Mouse (Mus musculus) olfactory bulb, adult 2 months (tissue): ENCODE data around the gene Lrrc51.

Experiments used
- CTCF ChIP-seq: fragments of 200-500 bp; IDR thresholded peaks from 2 replicates; pipeline ENCODE4 v1.5.1; 2012; ENCODE audit warnings: low read depth, mild to moderate bottlenecking, low read length, moderate library complexity; ENCODE audit not compliant: insufficient read depth
- POLR2A ChIP-seq: fragments of 200-500 bp; IDR thresholded peaks from 2 replicates; pipeline ENCODE4 v1.6.1; 2012; ENCODE audit warnings: mild to moderate bottlenecking, low read depth, low read length, moderate library complexity; ENCODE audit not compliant: insufficient read depth

- TF ChIP-seq POLR2A (no peak), CTCF (no peak)
Measured at GRCm38 (mm10) chr7:101902846-101903245, 30.8 kb downstream of the Lrrc51 start.
